Mouse (Mus musculus): ENCODE measurements at regions not wholly inside any gene's neighbourhood (a gene's known extent, or its start where the extent isn't known, plus 50 kb on each side); places are given as distances from the start of the nearest gene placed in this dataset.
A peak's percentile ranks its signal among the peaks of the same experiment; 100 is the strongest.

DNA sequence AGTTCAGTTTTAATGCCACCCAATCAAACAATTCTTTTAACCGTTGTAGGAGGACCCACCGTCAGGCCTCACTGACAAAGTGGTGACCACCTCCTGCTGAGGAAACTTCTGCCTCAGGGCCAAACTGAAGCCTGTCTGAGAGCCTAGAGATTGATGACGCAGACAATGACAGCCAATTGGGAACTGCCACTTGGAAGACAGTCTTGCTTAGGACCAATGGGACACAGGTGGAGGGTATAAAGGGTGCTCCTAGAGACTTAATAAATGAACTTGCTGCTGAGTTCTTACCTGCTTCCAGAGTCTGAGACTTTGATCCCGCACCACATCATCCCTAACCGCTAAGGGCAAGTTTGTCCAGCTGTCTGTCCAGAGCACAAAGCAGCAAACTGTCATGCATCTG is 80.0 kb downstream of the Tbx4 start:
- DNase-seq (ENCODE audit: low spot score in 2 of 2), result no peak

- DNase-seq (ENCODE audit: low spot score in 2 of 2), result no peak
Measured at GRCm38 (mm10) chr11:85970287-85970686, 84.1 kb downstream of the Tbx4 start.

DNA sequence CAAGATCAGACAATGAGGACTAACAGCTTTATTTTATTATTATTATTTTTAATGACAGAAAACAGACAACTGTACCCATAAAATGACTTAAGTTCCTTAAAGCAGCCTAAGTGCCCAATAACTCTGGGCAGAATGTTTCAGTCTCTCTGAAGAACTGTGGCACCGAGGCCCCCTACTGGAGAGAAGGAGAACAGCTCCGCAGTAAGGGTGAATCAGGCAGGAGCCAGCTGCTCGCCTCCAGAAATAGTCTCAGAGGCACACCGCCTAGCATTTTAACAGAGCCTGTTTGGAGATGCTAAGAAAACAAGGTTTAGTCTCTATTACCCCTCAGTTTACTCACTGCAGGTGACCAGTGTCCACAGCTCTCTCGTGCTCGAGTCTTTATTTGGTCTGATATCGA is 86.2 kb downstream of the Tbx4 start:
- peak; percentile 49 to 58 for DNase-seq (ENCODE audit: low spot score in 2 of 2)

- DNase-seq (ENCODE audit: low spot score in 2 of 2), result no peak
Measured at GRCm38 (mm10) chr11:85973736-85974135, 87.5 kb downstream of the Tbx4 start.

DNA sequence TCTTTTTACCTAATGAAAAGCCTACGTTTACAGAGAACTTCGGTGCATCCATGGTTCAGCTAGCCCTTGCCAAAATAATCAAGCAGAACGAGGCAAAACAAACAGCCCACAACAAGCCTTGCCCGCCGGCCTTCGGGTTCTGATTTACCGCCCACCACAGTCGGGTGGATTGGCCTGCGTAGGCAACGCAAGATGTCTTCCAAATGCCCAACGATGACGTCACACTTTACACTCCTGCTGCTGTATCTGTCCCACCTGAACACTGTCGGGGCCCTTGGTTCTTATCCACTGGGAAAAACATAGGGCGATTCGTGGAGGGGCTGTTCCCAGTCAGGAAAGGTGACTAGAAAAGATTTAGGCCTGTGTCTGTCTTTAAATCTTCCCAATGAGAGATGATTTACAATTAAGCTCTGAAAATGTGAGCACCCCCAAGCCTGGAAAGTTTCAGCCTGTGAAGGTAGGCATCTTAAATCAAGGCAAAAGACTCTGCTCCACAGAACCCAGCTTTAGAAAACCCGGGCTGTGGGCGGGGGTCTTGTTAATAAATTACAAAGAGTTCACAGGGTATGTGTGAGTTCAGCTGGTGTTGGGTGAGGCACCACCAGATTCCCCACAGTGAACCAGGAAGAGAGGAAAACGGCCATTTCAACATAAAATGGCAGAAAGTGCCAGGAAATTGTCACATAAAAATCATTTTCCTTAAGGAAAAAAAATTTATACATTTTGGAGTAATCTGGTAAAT is 90.6 kb downstream of the Tbx4 start:
- DNase-seq (ENCODE audit: low spot score in 2 of 2), result no peak

DNA sequence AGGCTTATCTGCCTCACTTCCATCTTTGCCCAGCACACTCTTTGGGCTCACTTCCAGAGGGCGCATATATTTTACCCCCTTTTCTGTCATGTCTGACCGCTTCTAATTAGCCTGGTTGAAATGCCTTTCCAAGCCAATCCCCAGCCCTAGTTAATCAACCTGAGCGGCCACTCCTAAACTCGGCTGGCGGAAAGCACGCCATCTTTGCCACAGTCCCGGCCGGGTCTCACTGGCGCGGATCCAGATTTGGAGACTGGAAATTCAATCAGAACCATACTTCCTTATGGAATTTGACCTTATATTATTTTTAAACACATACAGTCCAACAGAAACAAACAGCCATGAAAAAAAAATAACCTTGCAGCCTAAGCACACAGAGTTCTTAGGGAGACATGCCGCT is 94.2 kb downstream of the Tbx4 start:
- no peak for DNase-seq (ENCODE audit: low spot score in 2 of 2)

DNA sequence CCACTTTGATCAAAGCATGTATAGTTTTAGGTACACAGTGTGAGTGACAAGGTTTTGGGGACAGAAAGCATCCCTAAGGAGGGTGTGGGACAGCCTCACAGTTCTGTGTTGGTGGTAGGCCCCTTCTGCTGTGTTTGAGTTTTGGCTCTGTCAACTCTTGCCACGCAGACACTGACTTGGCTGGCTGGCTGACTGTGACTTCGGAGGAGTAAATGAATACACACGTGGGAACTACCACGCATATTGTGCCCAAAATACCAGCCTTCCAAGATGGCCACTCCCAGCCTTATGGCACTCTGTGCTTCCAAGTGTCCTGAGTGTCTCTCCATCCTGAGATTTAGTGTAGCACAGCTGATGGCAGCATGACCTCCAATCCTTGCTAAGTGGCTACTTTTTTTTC is 95.3 kb downstream of the Tbx4 start:
- DNase-seq (ENCODE audit: low spot score in 2 of 2), result no peak

DNA sequence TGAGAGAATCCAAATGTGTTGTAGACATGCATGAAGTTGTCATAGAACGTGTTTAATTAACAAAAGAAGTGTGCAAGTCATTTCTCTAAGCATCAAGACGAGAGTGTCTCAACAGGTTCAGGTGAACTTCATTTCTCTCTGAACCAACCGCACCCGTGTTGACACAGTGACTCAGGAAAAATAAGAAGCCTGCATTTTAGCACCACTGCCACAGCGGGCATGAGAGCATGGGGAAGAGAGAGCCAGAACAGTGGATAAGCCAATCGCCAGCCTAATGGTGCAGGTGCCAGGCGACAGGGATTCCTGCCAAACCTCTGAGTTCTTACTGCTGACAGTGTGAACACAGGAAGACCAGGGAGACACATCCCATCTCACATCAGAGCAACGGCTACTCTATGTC is 100.1 kb downstream of the Tbx4 start:
- DNase-seq (ENCODE audit: low spot score in 2 of 2), result no peak

DNA sequence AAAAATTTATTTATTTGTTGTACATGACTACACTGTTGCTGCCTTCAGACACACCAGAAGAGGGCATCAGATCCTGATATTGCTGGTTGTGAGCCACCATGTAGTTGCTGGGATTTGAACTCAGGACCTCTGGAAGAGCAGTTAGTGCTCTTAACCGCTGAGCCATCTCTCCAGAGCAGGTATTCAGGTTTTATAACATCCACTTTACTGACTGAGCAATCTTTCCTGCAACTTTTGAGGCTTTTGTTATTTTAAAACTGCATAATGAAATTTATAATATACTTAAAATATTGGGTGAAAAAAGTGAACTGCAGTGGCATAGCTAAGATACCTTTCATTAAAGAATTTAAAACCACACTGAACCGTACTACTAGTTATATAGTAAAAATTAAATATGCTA is 101.0 kb downstream of the Tbx4 start:
- DNase-seq (ENCODE audit: low spot score in 2 of 2), result no peak

GRCm38 (mm10) chr11:85989536-85989935 is 103.3 kb downstream of the Tbx4 start:
- DNase-seq (ENCODE audit: low spot score in 2 of 2), result no peak

GRCm38 (mm10) chr11:85989940-85990493 is 103.8 kb downstream of the Tbx4 start:
- no peak for DNase-seq (ENCODE audit: low spot score in 2 of 2)

DNA sequence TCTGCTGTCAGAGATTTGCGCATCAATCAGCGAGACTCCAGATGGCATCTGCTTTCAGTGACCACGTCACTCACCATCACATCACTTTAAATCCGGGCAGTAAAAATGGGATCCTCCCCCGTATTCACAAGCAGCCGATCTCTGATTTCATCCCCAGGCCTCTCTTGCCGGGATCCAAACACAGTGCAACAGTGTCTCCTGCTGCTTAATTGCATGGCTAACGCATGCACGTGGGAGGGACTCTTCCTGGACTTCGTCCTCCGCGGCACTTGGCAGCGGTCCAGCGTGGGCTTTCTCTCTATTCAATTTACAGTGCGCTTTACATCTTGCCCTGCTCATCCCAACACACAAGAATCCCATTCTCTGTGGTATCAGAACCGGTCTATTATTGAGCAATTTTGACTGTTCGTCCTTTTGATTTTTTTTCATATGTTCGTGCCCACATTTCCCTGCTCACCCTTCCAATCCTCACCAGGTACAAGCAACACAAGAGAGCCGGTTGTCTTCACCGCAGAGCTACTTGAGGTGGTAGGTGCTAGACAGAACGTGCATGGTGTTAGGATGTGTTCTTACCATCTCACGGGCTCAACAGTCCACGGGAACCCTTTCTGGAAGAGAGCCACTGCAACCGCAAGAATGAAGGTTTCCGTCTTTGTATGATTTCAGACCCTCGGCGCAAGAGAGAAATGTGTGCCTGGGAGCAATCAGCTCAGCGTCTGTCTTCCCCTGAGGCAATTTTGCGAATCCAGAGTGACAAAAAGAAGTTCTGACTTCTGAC is 109.3 kb downstream of the Tbx4 start:
- DNase-seq (ENCODE audit: low spot score in 2 of 2), result peak in 1 of 2 experiments; percentile 50

GRCm38 (mm10) chr11:85996686-85997085 is 110.5 kb downstream of the Tbx4 start:
- no peak for DNase-seq (ENCODE audit: low spot score in 2 of 2)

- DNase-seq (ENCODE audit: low spot score in 2 of 2), result no peak
Measured at GRCm38 (mm10) chr11:86003341-86003740, 117.1 kb downstream of the Tbx4 start.

GRCm38 (mm10) chr11:86005284-86005683 is 119.1 kb downstream of the Tbx4 start:
- DNase-seq (ENCODE audit: low spot score in 2 of 2), result no peak

GRCm38 (mm10) chr11:86005899-86006445 is 119.8 kb downstream of the Tbx4 start:
- DNase-seq (ENCODE audit: low spot score in 2 of 2), result no peak

GRCm38 (mm10) chr11:86006859-86007258 is 120.6 kb downstream of the Tbx4 start:
- no peak for DNase-seq (ENCODE audit: low spot score in 2 of 2)
